Mouse (Mus musculus) MEL (cell line): ENCODE results near the gene Gpr27. TPM values are rescaled to one million over a fixed set of nuclear protein-coding genes. Genes with fewer than 3 reads are reported as not detected.

Experiments used
- DNase-seq: peaks from one replicate; pipeline ENCODE4 v3.0.0; 2011; ENCODE audit warnings: low read depth, low spot score
- H3K27ac ChIP-seq: 2 replicates; pipeline ENCODE4 v1.5.1; 2012; ENCODE audit warnings: low read depth, mild to moderate bottlenecking, control low read depth, low read length, moderate library complexity; ENCODE audit not compliant: control insufficient read depth
- H3K27me3 ChIP-seq, 2 experiments: fragments of 150-350 bp in 1 of 2; sonication (generic) in 1 of 2; 2 replicates each; pipeline ENCODE4 v1.6.1; 2012; ENCODE audit warnings: low read length in 2 of 2, mild to moderate bottlenecking in 2 of 2, improper control_type of control experiment in 1 of 2, moderate library complexity in 1 of 2; ENCODE audit not compliant: insufficient read depth in 2 of 2, control insufficient read depth in 1 of 2
- H3K36me3 ChIP-seq, 2 experiments: 2 replicates each; pipeline ENCODE4 v1.6.1; 2012 to 2014; ENCODE audit warnings: low read length in 2 of 2, improper control_type of control experiment in 1 of 2, inconsistent platforms in 1 of 2, mild to moderate bottlenecking in 1 of 2; ENCODE audit not compliant: insufficient read depth in 2 of 2, control insufficient read depth in 1 of 2
- H3K4me1 ChIP-seq, 2 experiments: fragments of 150-350 bp in 1 of 2; sonication (generic) in 1 of 2; 2 replicates each; pipeline ENCODE4 v1.6.1; 2012; ENCODE audit warnings: low read length in 2 of 2, improper control_type of control experiment in 1 of 2, mild to moderate bottlenecking in 1 of 2; ENCODE audit not compliant: insufficient read depth in 2 of 2, control insufficient read depth in 1 of 2
- H3K4me3 ChIP-seq, 2 experiments: fragments of 150-350 bp in 1 of 2; sonication (generic) in 1 of 2; 2 replicates each; pipeline ENCODE4 v1.5.1; 2012; ENCODE audit warnings: low read depth in 2 of 2, low read length in 2 of 2, mild to moderate bottlenecking in 2 of 2, moderate library complexity in 2 of 2, control low read depth in 1 of 2, improper control_type of control experiment in 1 of 2; ENCODE audit not compliant: control insufficient read depth in 1 of 2, insufficient read depth in 1 of 2
- H3K79me2 ChIP-seq: 2 replicates; pipeline ENCODE4 v1.6.1; 2012; ENCODE audit warnings: mild to moderate bottlenecking, low read length, moderate library complexity; ENCODE audit not compliant: control insufficient read depth, poor library complexity, insufficient read depth
- H3K9ac ChIP-seq: 2 replicates; pipeline ENCODE4 v1.6.1; 2012; ENCODE audit warnings: low read depth, mild to moderate bottlenecking, control low read depth, low read length, moderate library complexity; ENCODE audit not compliant: control insufficient read depth, poor library complexity, severe bottlenecking
- H3K9me3 ChIP-seq: fragments of 150-350 bp; sonication (generic); replicated peaks from 2 replicates; pipeline ENCODE4 v1.6.1; 2012; ENCODE audit warnings: mild to moderate bottlenecking, low read length, improper control_type of control experiment, moderate library complexity; ENCODE audit not compliant: insufficient read depth
- GABPA ChIP-seq: IDR thresholded peaks from 2 replicates; pipeline ENCODE4 v1.6.1; 2012; ENCODE audit warnings: low read depth, mild to moderate bottlenecking, inconsistent platforms, low read length, improper control_type of control experiment, moderate library complexity
- MAZ ChIP-seq: IDR thresholded peaks from 2 replicates; pipeline ENCODE4 v1.6.1; 2012; ENCODE audit warnings: low read depth, mild to moderate bottlenecking, inconsistent platforms, low read length, improper control_type of control experiment
- MEF2A ChIP-seq: IDR thresholded peaks from 2 replicates; pipeline ENCODE4 v1.6.1; 2014; ENCODE audit warnings: low read depth, mild to moderate bottlenecking, inconsistent platforms, low read length, improper control_type of control experiment; ENCODE audit not compliant: poor library complexity, insufficient replicate concordance, severe bottlenecking; ENCODE audit errors: extremely low read depth
- NELFE ChIP-seq: IDR thresholded peaks from 2 replicates; pipeline ENCODE4 v1.6.1; 2011; ENCODE audit warnings: low read depth, low read length, improper control_type of control experiment
- NRF1 ChIP-seq: IDR thresholded peaks from 2 replicates; pipeline ENCODE4 v1.6.1; 2014; ENCODE audit warnings: low read depth, mild to moderate bottlenecking, inconsistent platforms, low read length, improper control_type of control experiment, moderate library complexity; ENCODE audit not compliant: poor library complexity, insufficient read depth, severe bottlenecking
- POLR2A ChIP-seq, 2 experiments: IDR thresholded peaks; 2 replicates each; pipeline ENCODE4 v1.6.1; 2011 to 2012; ENCODE audit warnings: low read length in 2 of 2, mild to moderate bottlenecking in 2 of 2, control low read depth in 1 of 2, improper control_type of control experiment in 1 of 2, low read depth in 1 of 2, moderate library complexity in 1 of 2; ENCODE audit not compliant: control insufficient read depth in 1 of 2, insufficient read depth in 1 of 2, poor library complexity in 1 of 2
- POLR2AphosphoS5 ChIP-seq: IDR thresholded peaks from 2 replicates; pipeline ENCODE4 v1.6.1; 2012; ENCODE audit warnings: low read depth, borderline replicate concordance, mild to moderate bottlenecking, inconsistent platforms, low read length, moderate library complexity, mixed read lengths
- RCOR1 ChIP-seq: IDR thresholded peaks from 2 replicates; pipeline ENCODE4 v1.6.1; 2012; ENCODE audit warnings: low read depth, mild to moderate bottlenecking, inconsistent platforms, low read length, improper control_type of control experiment
- SIN3A ChIP-seq: IDR thresholded peaks from 2 replicates; pipeline ENCODE4 v1.6.1; 2012; ENCODE audit warnings: low read length, improper control_type of control experiment, inconsistent platforms
- SMC3 ChIP-seq: IDR thresholded peaks from 2 replicates; pipeline ENCODE4 v1.6.1; 2011; ENCODE audit warnings: low read depth, low read length, improper control_type of control experiment
- TBP ChIP-seq: IDR thresholded peaks from 2 replicates; pipeline ENCODE4 v1.8.0; 2011; ENCODE audit warnings: low read depth, low read length, improper control_type of control experiment
- TCF12 ChIP-seq: IDR thresholded peaks from 2 replicates; pipeline ENCODE4 v1.6.1; 2014; ENCODE audit warnings: low read depth, mild to moderate bottlenecking, inconsistent platforms, low read length, improper control_type of control experiment, moderate library complexity
- ZMIZ1 ChIP-seq: IDR thresholded peaks from 2 replicates; pipeline ENCODE4 v1.6.1; 2012; ENCODE audit warnings: low read depth, mild to moderate bottlenecking, inconsistent platforms, low read length, improper control_type of control experiment, moderate library complexity
- polyA plus RNA-seq, 2 experiments: library from polyadenylated mRNA; stranded (reverse) in 1 of 2; unstranded in 1 of 2; fragments of >175 nt in 1 of 2; fragments of >200 nt in 1 of 2; gene quantifications; 2 replicates each; pipeline versions ENCODE4 v1.2.1 to v1.2.4; 2012; ENCODE audit warnings: low replicate concordance in 2 of 2, low read depth in 1 of 2; ENCODE audit not compliant: insufficient read length in 2 of 2, insufficient read depth in 1 of 2, missing spikeins in 1 of 2
- total RNA-seq: library from RNA; depleted of rRNA; stranded (reverse); fragments of 300-350 nt; gene quantifications from 2 replicates; pipeline ENCODE4 v1.2.3, GENCODE M21; 2012; rRNA removed

Gpr27 gene
- total and polyA plus RNA-seq, 3 experiments, result not detected

DNA sequence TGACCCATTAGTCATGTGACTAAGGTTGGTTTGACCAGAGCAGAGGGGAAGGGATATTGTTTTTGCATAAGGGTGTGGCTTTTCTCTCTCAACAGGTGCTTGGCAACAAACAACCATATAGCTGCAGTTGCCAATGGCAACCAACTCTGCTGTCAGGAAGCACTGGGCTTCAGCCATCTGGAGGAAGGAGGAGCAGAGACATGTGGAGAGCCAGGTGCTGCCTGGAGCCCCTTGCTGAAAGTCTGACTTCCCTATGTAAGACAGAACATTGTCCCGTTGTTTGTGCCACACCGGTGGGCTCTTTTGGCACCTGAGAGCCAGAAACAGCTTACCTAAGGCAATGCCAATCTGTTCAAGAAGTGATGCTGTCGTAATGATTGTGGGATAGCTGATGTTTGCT, 50.4 kb downstream of the Gpr27 start:
- no peaks in the 10 kb centered on the region for H3K36me3 ChIP-seq
- no peak for DNase-seq
- H3K27me3 ChIP-seq, result no peaks in the 10 kb centered on the region; a peak in 1 of 4 replicates
- no peak overlapping the region for H3K9ac ChIP-seq
- no peak for TF ChIP-seq TCF12
- no peak for TF ChIP-seq POLR2AphosphoS5
- no peak for TF ChIP-seq NELFE
- no peak for TF ChIP-seq SIN3A
- TF ChIP-seq ZMIZ1, result no peak
- no peak for TF ChIP-seq NRF1
- TF ChIP-seq SMC3, result no peak
- TF ChIP-seq MEF2A, result no peak
- no peak for TF ChIP-seq RCOR1
- TF ChIP-seq POLR2A (IDR thresholded peaks at IDR 0.05; ENCODE audit: control insufficient read depth in 1 of 2, insufficient read depth in 1 of 2, low read depth in 1 of 2, low read length in 2 of 2, poor library complexity in 1 of 2), result no peak
- no peak for TF ChIP-seq MAZ
- no peak for TF ChIP-seq TBP
- no peak for TF ChIP-seq GABPA
- H3K27ac ChIP-seq, result no peak overlapping the region
- no peaks in the 10 kb centered on the region for H3K9me3 ChIP-seq
- H3K4me1 ChIP-seq, result no peaks in the 10 kb centered on the region
- no peak overlapping the region for H3K4me3 ChIP-seq
- no peaks in the 10 kb centered on the region for H3K79me2 ChIP-seq

Other genes with a start within 250 kb of the Gpr27 start
- 16.1 and 20.8 TPM in 2 replicates for gene Foxp1, start 170.0 kb upstream of the Gpr27 start, total RNA-seq
- gene Foxp1, start 170.0 kb upstream of the Gpr27 start, polyA plus RNA-seq, result 10 to 100 TPM in 1 of 2 experiments, not detected in 1; 42.0 TPM
- not detected in 2 replicates for gene Eif4e3, start 25.9 kb upstream of the Gpr27 start, total RNA-seq
- gene Eif4e3, start 25.9 kb upstream of the Gpr27 start, polyA plus RNA-seq, result not detected
- gene Gm20696, start 25.9 kb upstream of the Gpr27 start, total RNA-seq, result 0.39 and 0.49 TPM in 2 replicates
- gene Gm20696, start 25.9 kb upstream of the Gpr27 start, polyA plus RNA-seq, result under 1 TPM in 1 of 2 experiments, not detected in 1; 0.07 TPM
- gene Prok2, start 33.7 kb downstream of the Gpr27 start, total RNA-seq, result not detected in 2 replicates
- not detected for gene Prok2, start 33.7 kb downstream of the Gpr27 start, polyA plus RNA-seq